Mouse (Mus musculus): ENCODE measurements around the gene Sptbn1.

- TF ChIP-seq POLR2A (IDR thresholded peaks at IDR 0.05; ENCODE audit: low read depth, low read length) (no peak), CTCF (IDR thresholded peaks at IDR 0.05; ENCODE audit: extremely low read depth, insufficient read length, insufficient replicate concordance, low read depth, low read length) (no peak)
Observed at GRCm38 (mm10) chr11:30184527-30184926, 83.4 kb downstream of the Sptbn1 start.

Data from small intestine, adult 2 months (tissue).